Mouse (Mus musculus): ENCODE data around the gene Gpr174.

GRCm38 (mm10) chrX:107250390-107250789 is 5.3 kb upstream of the Gpr174 start:
- TF ChIP-seq CTCF (IDR thresholded peaks at IDR 0.05; ENCODE audit: borderline replicate concordance, control insufficient read depth, extremely low read depth, insufficient read depth, low read length, poor library complexity), result no peak
- no peak for TF ChIP-seq POLR2A (IDR thresholded peaks at IDR 0.05; ENCODE audit: control insufficient read depth, extremely low read depth, insufficient read depth, low read length, poor library complexity)
